Mouse (Mus musculus): Measurements from ENCODE around the gene Arhgap35.

Gene Arhgap35

DNA sequence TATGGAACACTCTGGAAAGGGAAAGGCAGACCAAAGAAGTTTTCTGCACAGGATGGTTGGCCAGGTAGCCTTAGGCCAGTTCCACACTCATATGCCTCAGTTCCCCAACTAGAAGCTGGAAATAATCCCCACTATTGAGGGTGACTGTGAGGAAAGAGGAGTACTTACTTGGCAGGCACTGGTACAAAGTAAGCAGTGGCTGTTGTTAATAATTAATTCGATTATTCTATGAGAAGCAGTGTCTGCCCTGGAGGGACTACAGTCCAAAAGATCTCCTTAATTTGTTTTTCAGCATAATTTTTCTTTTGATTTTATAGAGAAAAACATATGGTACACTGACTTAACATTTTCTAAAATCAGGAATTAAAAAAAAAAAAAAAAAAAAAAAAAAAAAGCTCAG lies 10.7 kb downstream of the Arhgap35 start:
- no peak for DNase-seq (ENCODE audit: low read depth)

DNA sequence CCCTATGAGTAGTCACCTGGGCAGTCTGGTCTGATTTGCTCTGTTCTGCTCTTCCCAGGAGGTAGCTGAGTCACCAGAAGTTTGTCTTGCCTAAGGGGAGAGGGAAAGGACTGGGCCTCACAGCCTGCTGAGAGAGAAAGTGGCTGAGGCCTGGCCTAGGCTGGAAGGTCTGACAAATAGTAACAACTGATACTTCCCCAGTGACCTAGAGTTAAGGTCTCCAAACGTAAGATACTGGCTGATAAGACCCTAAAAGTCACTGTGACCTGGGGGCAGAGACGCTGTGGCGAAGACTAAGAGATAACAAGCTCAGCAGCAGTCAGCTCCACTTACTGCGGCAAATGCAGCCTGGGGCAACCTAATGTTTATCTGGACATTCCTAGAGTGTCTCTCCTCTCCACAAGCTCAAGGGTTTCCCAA lies 13.1 kb downstream of the Arhgap35 start:
- DNase-seq (ENCODE audit: low read depth) = no peak

DNA sequence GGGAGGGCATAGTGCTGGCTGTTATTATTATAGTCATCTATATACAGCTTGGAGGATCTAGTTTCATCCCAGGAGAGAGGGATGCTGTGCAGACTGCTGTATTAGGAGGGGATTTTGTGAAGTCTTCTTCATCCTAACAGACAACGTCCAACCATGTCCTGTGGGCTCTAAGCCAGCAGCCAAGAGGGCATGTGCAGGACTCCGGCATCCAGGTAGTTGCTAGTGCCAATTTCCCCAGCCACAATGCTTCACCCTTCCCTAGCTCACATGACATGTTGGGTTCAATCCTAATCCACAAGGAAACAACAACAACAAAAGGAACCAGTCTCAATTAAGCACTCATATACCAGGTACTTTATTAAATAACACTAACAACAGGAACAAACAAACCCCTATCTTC lies 15.8 kb downstream of the Arhgap35 start:
- no peak for DNase-seq (ENCODE audit: low read depth)

DNA sequence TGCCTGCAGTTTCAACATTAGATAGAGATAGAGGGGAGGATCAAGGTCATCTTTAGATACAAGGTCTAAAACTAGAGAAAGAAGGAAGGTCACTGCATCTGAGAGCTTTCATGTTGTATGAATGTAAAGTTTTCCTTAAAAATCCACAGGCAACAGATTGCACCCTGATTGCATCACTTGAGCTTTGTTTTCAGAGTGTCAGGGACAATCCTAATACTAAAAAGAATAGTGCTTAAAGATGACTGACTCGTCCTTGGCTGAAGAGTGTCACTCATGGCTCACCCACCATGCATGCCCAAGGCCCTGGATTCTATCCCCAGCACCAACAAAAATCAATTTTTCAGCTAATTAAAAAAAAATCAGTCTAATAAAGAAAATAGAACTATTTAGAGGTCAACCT lies 23.5 kb downstream of the Arhgap35 start:
- DNase-seq (ENCODE audit: low read depth) = no peak

DNA sequence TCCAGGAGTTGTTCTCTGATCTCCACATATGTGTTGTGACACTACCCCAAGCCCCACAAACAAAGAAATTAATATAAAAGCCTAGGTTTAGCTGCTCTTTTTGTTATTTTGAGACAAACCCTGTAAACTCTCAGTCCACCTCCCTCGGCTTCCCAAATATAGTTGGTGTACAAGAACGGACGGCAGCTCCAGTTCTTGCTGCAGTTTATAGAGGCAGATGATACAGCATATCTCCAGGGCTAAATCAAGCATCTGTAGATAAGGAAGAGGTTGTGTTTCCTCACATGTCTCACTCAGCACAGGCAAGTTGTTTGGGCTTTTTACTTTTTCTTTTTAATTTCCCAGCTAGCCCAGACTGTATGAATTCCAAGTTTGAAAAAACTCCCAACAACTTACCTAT lies 27.1 kb downstream of the Arhgap35 start:
- DNase-seq (ENCODE audit: low read depth) = no peak

DNA sequence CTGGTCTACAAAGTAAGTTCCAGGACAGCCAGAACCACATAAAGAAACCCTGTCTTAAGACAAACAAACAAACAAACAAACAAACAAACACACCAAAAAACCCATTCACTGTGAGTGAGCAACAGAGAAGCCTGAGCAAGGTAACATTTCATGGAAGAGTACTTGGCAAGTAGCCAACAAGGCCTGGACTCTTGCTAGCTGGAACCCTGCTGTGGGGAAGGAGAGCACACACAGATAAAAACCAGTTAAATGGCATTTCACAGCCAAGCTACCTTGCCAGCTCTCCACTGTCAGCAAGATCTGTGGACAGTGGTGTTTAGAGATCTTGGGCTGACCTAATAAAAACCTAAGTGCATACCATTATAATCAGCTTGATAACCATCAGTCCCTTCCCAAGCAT lies 30.4 kb downstream of the Arhgap35 start:
- no peak for DNase-seq (ENCODE audit: low read depth)

DNA sequence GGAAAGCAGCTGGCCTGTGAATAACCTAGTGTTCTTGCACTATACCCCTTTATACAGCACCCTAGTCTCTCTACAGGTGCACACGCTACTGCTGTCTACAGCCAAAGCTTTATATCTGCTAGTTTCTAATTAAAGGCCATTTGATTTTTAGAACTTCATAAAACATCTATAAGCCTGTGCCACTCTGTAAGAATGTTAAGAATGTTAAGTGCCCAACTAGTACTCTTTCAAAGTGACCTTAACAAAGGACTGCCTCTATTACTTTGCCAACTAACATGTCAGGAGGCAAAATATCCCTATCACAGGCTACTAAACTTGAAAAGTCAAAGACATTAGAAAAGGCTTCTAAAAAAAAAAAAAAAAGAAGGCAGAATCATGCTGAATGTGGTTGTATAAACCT lies 31.0 kb downstream of the Arhgap35 start:
- DNase-seq (ENCODE audit: low read depth) = no peak

DNA sequence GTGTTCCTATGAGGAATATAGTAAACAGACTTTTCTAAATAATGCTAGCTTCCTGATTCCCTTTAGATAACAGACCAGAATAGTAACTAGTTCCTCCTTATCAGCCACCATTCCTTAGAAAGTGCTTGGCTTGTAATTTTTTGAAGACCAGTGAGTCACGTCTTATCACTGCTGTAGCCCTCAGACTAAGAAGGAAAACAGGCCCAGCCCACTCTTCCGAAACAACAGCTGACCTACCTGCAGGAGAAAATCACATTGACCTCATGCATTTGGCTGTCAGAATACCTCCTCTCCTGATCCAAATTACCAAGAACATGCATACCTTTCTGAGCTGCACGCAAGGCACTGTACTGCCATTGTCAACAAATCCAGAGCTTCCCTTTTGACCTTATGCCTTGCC lies 32.5 kb downstream of the Arhgap35 start:
- DNase-seq (ENCODE audit: low read depth) = peak; percentile 63

DNA sequence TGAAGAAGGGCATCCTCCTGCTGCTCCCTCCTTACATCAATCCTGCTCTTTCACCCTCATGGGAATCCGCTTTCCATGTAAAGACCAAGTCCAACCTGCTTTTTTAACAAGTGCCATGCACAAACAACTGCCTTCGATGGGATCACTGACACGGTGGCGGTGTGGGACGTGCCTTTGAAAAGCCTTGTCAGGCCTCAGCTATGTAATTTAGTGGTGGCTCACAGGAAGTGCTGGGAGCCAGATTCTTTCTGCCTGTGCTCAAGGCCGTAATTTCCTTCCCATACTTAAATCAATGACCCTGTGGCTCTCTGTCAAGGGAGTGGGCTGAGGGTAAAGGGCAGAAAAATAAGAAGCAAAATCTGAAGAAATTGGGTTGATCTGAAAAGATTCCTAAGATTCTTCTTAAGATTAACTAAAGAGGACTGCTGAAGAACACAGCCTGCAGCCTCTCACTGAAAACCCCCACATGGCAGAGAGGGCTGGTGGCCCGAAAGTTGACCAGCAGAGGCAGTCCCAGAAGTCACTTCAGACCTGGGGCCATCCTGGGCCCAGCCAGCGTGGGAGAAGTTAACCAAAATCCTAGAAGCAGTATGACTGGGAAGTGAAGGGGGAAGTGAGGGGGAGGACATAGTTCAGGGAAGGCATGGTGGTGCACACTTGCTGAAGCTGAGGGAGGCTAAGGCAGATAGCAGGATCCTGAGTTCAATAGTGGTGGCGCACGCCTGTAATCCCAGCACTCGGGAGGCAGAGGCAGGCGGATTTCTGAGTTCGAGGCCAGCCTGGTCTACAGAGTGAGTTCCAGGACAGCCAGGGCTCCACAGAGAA lies 33.3 kb downstream of the Arhgap35 start:
- peak; percentile 28 for DNase-seq (ENCODE audit: low read depth)

DNA sequence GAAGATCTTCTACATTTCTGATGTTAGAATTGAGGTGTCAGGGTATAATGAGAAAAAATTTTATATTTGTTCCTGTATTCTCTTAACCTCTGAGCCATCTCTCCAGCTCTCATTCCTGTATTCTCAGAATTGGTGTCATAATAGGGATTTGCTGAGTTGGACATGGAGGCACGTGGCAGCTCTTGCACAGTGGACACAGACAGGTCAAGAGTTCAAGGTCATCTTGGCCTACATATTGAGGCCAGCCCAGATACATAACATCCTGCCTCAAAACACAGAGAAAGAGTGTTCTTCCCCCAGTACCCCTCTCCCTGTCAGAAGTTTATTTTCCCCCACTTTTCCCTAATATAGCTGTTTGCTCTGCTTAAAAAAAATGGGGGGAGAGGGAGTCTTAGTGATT lies 38.1 kb downstream of the Arhgap35 start:
- peak; percentile 31 for DNase-seq (ENCODE audit: low read depth)

DNA sequence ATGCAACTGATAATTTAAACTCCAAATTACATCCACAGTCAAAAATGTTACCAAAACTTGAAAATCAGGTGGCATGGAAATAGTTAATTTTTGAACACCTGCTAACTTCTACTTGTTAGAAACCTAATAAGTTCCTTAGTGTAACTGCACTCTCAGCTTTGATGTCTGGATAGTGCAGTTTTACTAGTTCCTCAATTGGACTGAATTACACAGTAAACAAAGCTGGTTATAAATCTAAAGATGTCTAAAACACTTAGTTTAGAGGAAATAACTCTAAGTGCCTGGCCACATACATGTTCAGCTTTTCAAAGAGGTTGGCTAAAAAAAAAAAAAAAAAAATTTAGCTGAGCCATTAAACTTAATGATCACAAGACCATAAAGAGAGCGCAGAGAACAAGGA lies 43.6 kb downstream of the Arhgap35 start:
- no peak for DNase-seq (ENCODE audit: low read depth)

DNA sequence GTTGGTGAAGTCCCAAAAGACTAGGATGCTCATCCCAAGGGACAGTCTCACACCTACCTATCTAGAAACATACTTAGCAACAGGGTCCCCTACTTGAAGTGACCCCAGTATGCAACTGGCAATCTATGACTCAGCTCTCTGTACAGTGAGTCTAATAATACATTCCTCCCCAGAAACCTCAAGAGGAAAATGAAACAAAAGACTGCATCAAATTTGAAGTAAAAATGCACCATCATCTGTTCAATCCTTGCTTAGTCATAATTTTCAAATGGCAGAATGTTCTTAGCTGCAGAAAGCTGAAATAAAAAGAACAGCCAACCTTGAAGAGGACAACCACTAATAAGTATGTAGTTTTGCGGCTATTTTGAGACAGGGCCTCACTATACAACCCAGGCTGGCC lies 44.1 kb downstream of the Arhgap35 start:
- DNase-seq (ENCODE audit: low read depth) = peak; percentile 75

DNA sequence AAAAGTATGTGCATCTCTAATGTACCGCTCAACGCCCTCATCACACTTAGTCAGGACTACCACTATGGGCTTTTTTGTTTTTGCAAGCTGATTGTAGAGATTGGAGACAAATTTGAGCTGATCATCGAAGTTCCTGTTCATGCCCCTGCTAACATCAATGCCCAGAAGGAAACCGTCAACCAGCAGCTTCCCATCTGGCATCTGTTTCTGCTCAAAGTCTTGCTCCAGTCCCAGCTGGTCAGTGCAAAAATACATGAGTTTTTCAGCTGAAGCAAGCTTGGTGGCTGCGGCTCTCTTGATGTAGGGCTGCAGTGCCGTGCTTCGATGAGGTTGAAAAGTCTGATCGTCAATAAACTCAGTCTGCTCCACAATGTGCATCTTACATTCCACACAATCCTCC lies 50.3 kb downstream of the Arhgap35 start:
- no peak for DNase-seq (ENCODE audit: low read depth)

DNA sequence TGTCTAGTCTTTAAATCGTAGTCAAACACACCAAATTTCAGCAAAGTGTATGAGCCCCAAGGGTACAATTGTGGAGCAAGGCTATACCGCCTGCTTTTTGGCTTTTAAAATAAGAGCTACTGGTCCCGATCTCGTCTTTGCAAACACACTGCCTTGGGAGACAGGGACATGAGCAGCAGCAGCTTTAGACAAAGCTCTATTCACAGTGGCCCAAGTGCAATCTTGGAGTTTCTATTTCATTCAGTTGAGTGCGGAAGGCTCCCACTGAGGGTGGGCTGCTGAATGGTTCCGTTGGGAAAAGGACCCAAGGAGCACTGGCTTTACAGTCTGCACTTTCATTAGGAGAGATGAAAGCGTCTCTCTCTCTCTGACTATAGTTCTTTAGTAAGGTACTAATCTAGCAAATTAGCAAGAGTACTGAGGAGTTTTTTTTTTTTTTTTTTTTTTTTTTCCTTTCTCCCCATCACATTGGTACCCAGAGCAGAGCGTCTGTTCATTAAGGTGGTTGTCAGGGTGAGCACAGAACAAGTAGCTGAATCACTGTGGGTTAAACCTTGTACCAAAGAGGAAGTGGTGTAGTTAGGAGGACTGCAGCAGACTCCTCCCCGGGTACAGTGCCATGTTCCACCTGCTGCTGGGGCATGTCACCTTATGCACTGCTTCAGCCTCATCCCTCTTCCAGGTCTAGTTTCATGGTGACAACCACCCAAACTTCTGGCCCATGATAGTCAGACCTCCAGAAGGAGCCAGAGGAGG lies 56.8 kb downstream of the Arhgap35 start:
- peak; percentile 65 for DNase-seq (ENCODE audit: low read depth)

DNA sequence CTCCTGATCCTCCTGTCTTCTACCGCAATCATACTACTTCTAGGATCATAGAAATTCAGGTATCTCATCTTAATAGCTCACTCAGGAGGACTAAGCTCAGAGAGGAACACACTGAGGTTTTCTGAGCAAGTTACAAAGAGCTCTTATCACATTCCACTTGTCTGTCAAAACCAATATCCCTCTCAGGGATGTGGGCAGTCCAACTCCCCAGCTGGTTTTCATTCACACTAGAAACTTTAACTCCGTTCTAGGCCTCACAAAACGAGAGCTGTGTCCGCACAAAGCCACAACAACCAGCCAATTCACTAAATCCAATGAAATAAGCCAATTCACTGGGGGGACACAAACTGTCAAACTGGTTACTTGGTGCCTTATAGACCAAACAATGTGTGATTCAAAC lies 57.5 kb downstream of the Arhgap35 start:
- no peak for DNase-seq (ENCODE audit: low read depth)

DNA sequence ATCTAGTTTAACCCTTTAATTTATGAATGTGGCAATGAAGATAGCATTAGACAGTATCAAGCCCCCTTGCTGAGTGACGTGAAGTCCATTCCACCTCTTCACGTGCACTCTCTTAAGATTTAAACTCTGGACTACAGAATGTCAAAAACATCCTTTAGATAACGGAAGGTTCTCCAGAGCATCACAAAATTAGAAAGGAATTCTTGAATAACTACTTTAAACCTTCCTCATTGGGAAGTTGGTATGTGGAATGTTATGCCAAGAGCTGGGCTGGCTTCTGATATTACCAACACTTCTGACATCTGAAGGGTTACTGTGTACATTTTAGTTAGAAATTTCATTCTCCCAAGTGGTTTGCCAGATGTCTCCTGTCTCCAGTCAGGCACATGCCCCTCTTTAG lies 60.6 kb downstream of the Arhgap35 start:
- DNase-seq (ENCODE audit: low read depth) = no peak

DNA sequence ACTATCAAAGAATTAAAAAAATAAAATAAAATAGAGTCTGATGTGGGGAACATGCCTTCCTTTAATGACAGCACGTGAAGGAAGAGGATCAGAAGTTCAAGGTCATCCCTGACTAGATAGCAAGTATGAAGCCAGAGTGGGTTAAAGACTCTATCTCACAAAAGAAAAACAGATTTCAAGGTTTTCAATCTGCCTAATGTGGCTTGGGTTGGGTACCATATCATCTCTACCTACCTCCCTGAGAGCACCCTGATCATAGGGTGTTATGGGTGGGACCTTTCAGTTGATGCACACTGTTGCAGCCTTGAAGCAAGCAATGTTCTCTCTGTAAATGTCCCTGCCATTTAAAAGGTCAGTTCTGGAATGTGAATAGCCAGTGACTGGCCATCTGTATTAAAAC lies 63.2 kb downstream of the Arhgap35 start:
- DNase-seq (ENCODE audit: low read depth) = no peak

DNA sequence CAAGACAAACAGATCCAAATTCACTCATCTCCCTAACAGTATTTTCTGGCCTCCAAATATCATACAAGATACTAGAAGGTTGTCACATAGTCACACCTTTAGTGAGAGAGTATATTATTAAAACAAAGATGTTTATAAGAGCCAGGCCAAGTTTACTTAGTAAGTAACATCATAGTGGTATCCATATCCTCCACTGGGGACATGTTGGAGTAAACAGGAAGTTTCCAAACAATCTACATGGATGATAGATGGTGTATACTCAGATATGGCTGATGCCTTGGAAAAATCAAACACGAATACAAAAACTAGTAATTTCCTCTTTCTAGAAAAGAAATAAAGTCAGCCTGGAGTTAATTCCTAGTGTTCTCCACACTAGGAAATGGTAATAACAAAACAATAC lies 65.5 kb downstream of the Arhgap35 start:
- DNase-seq (ENCODE audit: low read depth) = no peak

DNA sequence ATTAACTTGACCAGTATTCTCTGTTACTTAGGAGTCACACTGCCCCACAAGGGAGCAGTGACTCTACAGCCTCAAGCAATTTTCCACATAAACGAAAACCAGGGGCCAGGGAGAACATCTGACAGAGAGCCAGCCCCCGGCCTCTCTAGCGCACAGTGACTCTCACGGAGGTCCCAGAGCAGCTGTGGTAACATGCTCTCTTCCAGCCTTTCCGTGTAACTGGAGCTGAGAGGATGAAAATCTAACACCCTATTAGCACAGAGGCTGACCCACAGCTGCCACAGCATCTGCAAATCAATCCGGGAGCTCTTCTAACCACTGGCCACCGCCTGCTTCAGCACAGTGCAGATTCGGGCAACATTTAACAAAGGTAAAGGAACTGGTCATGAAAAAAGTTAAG lies 70.0 kb downstream of the Arhgap35 start:
- no peak for DNase-seq (ENCODE audit: low read depth)

DNA sequence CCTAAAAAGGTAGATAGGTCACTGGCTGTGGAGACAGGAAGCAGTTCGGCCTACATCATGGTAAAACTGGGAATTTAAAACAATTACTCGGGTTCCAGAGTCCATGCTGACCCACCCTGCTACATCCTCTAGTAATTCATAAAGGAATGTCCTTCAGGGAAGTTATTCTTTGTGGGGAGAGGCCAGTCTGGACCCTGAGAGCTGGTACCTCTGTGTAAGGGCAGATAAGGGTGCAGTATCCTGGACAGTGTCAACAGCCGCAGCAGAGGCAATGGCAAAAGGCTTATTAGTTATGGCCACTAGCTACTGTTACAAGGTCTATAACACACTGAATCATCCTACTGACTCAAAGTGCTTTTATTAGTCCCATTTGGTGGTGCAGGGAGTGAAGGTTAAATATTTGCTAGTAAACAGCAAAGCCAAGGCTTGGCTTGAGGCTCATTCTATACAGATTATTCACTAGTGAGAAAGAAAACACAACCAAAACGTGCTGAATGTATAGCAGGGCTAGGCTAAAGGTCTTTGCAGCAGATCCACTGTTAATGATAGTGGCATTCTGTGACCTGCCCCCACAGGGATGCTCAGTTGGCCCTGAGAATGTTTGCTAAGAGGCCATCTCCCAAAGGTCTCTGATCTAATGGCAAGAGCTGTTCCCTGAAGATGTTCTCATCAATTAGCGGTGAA lies 77.4 kb downstream of the Arhgap35 start:
- no peak for DNase-seq (ENCODE audit: low read depth)

DNA sequence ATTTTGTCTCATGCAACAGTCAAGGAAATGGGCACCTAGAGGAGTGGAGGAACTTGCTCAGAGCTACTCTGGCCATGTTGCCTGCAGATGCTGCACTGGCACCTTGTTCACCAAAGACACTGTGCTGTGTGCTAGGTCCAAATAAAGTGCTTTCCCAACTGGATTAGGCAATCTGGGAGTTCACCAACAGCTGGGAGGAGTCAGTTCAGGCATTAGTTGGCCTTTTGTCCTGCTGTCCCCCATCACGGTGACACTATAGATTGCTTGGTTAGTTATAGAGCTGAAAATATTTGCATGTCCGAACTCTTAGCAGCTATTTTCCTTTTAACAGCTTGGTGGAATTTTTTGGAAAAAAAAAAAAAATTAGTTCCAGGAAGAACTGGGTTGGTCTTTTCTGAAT lies 88.8 kb downstream of the Arhgap35 start:
- no peak for DNase-seq (ENCODE audit: low read depth)

DNA sequence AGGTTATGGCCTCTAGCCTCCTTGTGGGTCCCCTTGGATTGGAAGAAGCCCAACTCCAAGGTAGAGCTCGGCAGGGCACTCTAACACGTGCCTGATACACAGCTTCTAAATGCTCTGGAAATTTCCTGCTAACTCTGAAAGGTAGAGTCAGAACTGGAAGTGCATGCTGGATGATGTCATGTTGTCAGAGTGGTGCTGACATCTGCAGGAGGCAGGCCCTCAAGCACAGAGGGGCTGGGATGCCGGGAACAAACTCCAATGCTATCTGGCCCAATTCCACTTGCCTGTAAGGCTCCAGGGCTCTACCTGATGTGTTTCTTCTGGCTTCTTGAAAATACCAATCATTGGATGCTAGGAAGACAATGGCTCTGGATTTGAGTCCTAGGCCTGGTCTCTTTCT lies 89.3 kb downstream of the Arhgap35 start:
- DNase-seq (ENCODE audit: low read depth) = no peak

DNA sequence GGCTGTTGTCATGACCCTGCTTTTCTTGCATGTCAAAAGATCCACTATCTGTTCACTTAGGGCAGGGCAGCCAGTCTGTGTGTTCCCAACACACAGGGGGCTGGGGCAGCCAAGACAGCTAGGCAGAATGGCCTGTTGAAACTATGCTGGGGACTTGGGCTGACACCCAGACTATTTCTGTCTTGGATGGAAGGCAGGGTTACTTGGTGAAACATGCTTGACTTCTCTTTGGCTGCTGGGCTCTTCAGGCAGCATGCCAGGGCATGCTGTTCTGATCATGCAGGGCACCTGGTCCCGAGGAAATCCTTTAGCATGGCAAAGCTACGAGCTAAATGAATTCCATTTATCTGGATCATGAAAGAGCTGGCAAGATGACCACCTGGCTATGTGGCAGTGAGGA lies 90.5 kb downstream of the Arhgap35 start:
- DNase-seq (ENCODE audit: low read depth) = no peak
